Mouse (Mus musculus) heart, embryonic 16.5 days (tissue): Measurements from ENCODE around the gene Mpp2. TPM values are rescaled to one million over a fixed set of nuclear protein-coding genes. Genes with fewer than 3 reads are reported as not detected.

ENCODE experiments used
- ATAC-seq: fragments of 200-750 bp; cut with Nextera tagmentation; replicated peaks from 2 replicates; pipeline ENCODE4 v1.8.0; 2017; ENCODE audit warnings: moderate number of reproducible peaks; ENCODE audit not compliant: insufficient read depth, low FRiP score; ENCODE audit errors: extremely low read depth
- H3K27ac ChIP-seq: fragments of 300-500 bp; sonication (generic); 2 replicates; pipeline ENCODE4 v1.5.1; 2014; ENCODE audit warnings: mild to moderate bottlenecking, low read length, control low read depth, moderate library complexity
- H3K27me3 ChIP-seq: fragments of 300-500 bp; sonication (generic); 2 replicates; pipeline ENCODE4 v1.6.1; 2014; ENCODE audit warnings: low read length, mixed read lengths; ENCODE audit not compliant: control insufficient read depth, insufficient read depth
- H3K36me3 ChIP-seq: fragments of 300-500 bp; sonication (generic); 2 replicates; pipeline ENCODE4 v1.6.1; 2014; ENCODE audit not compliant: control insufficient read depth, insufficient read depth
- H3K4me1 ChIP-seq: fragments of 300-500 bp; sonication (generic); 2 replicates; pipeline ENCODE4 v1.6.1; 2014; ENCODE audit warnings: low read length, mixed read lengths; ENCODE audit not compliant: control insufficient read depth, insufficient read depth
- H3K4me2 ChIP-seq: fragments of 300-500 bp; sonication (generic); 2 replicates; pipeline ENCODE4 v1.6.1; 2014; ENCODE audit warnings: low read depth, mild to moderate bottlenecking, control low read depth, low read length
- H3K4me3 ChIP-seq: fragments of 300-500 bp; sonication (generic); 2 replicates; pipeline ENCODE4 v1.5.1; 2014; ENCODE audit warnings: mild to moderate bottlenecking, control low read depth, low read length
- H3K9ac ChIP-seq: fragments of 300-500 bp; sonication (generic); 2 replicates; pipeline ENCODE4 v1.6.1; 2014; ENCODE audit warnings: low read length, control low read depth
- H3K9me3 ChIP-seq: fragments of 300-500 bp; sonication (generic); replicated peaks from 2 replicates; pipeline ENCODE4 v1.6.1; 2016; ENCODE audit warnings: low read length; ENCODE audit not compliant: control insufficient read depth
- WGBS: fragments of 180-500 bp; shearing (Covaris S2); extraction: QIAGEN DNeasy Blood & Tissue Kit; methylation state at CpG from one replicate; pipeline ENCODE4 v1.1.7; 2014; 5-methylcytosine and 5-hydroxymethylcytosine counted together
- polyA plus RNA-seq: library from polyadenylated mRNA; unstranded; fragments of >200 nt; fragmentation: Nextera tagmentation; extraction: Ambion mirVana; gene quantifications from 2 replicates; pipeline ENCODE4 v1.2.1, GENCODE M21; 2015

The Mpp2 gene
- polyA plus RNA-seq, 1 experiment from 2014 or later = 6.6 TPM

- Histone ChIP-seq H3K4me1 (peaks cover 4% of the 10 kb centered on the region; the same call in 1 of the 2 replicates), H3K9me3 (no peaks in the 10 kb centered on the region), H3K4me2 (no peak overlapping the region), H3K27me3 (peaks cover 2% of the 10 kb centered on the region; the same call in 1 of the 2 replicates), H3K4me3 (no peak overlapping the region), H3K27ac (no peak overlapping the region), H3K9ac (no peak overlapping the region), H3K36me3 (no peaks in the 10 kb centered on the region)
- WGBS = 42% methylated on average over 16 of the region's 16 CpGs
- no peak for ATAC-seq
These were observed 26.3 kb downstream of the Mpp2 start for GRCm38 (mm10) chr11:102061941-102062473.

GRCm38 (mm10) chr11:102061236-102061940 is 26.9 kb downstream of the Mpp2 start:
- Histone ChIP-seq H3K4me3 (peak overlapping the region; percentile 47), H3K4me2 (peak overlapping the region; percentile 83), H3K27me3 (peaks cover 2% of the 10 kb centered on the region; the same call in 1 of the 2 replicates), H3K27ac (no peak overlapping the region), H3K4me1 (peaks cover 4% of the 10 kb centered on the region; the same call in 1 of the 2 replicates), H3K9me3 (no peaks in the 10 kb centered on the region), H3K36me3 (no peaks in the 10 kb centered on the region), H3K9ac (peak overlapping the region; percentile 62)
- no peak; the same call in 1 of the 2 replicates for ATAC-seq
- 5% methylated on average over 22 of the region's 23 CpGs for WGBS

- WGBS = 28% methylated on average over 9 of the region's 9 CpGs
- Histone ChIP-seq H3K36me3 (no peaks in the 10 kb centered on the region), H3K4me2 (no peak overlapping the region), H3K27me3 (peaks cover 4% of the 10 kb centered on the region; the same call in 1 of the 2 replicates), H3K9ac (no peak overlapping the region), H3K27ac (no peak overlapping the region), H3K4me1 (peaks cover 2% of the 10 kb centered on the region; the same call in 1 of the 2 replicates), H3K9me3 (no peaks in the 10 kb centered on the region), H3K4me3 (no peak overlapping the region)
- ATAC-seq = no peak
These were observed 34.5 kb downstream of the Mpp2 start for GRCm38 (mm10) chr11:102053847-102054246.

- Histone ChIP-seq H3K27me3 (peaks cover 2% of the 10 kb centered on the region; the same call in 1 of the 2 replicates), H3K9me3 (no peaks in the 10 kb centered on the region), H3K9ac (no peak overlapping the region), H3K4me1 (peaks cover 2% of the 10 kb centered on the region; the same call in 1 of the 2 replicates), H3K4me2 (no peak overlapping the region), H3K27ac (no peak overlapping the region), H3K36me3 (no peaks in the 10 kb centered on the region), H3K4me3 (no peak overlapping the region)
- no peak for ATAC-seq
- WGBS = 61% methylated on average over 7 of the region's 7 CpGs
These were observed 35.1 kb downstream of the Mpp2 start for GRCm38 (mm10) chr11:102053183-102053582.

GRCm38 (mm10) chr11:102052697-102053096 is 35.6 kb downstream of the Mpp2 start:
- no peak for ATAC-seq
- H3K27me3 ChIP-seq = peaks cover 2% of the 10 kb centered on the region; the same call in 1 of the 2 replicates
- 77% methylated on average over 12 of the region's 12 CpGs for WGBS
- H3K9me3 ChIP-seq = no peaks in the 10 kb centered on the region
- H3K4me1 ChIP-seq = peaks cover 2% of the 10 kb centered on the region; the same call in 1 of the 2 replicates
- no peak overlapping the region for H3K9ac ChIP-seq
- no peaks in the 10 kb centered on the region for H3K36me3 ChIP-seq
- H3K27ac ChIP-seq = peak overlapping the region; percentile 87
- no peak overlapping the region for H3K4me3 ChIP-seq
- no peak overlapping the region for H3K4me2 ChIP-seq

GRCm38 (mm10) chr11:102051954-102052353 is 36.4 kb downstream of the Mpp2 start:
- no peaks in the 10 kb centered on the region for H3K36me3 ChIP-seq
- H3K4me3 ChIP-seq = no peak overlapping the region
- H3K9me3 ChIP-seq = no peaks in the 10 kb centered on the region
- peak; percentile 45; the same call in 1 of the 2 replicates for ATAC-seq
- WGBS = 43% methylated on average over 4 of the region's 4 CpGs
- no peak overlapping the region for H3K4me2 ChIP-seq
- peaks cover 2% of the 10 kb centered on the region; the same call in 1 of the 2 replicates for H3K27me3 ChIP-seq
- H3K4me1 ChIP-seq = peaks cover 2% of the 10 kb centered on the region; the same call in 1 of the 2 replicates
- H3K9ac ChIP-seq = 0 out of 2 replicates have a peak overlapping the region, but pooled peaks have one; percentile 47
- H3K27ac ChIP-seq = peak overlapping the region; percentile 87

GRCm38 (mm10) chr11:102051541-102051940 is 36.8 kb downstream of the Mpp2 start:
- H3K27ac ChIP-seq = peak overlapping the region; percentile 87
- 0 out of 2 replicates have a peak overlapping the region, but pooled peaks have one; percentile 47 for H3K9ac ChIP-seq
- no peaks in the 10 kb centered on the region for H3K9me3 ChIP-seq
- H3K36me3 ChIP-seq = no peaks in the 10 kb centered on the region
- 0 out of 2 replicates have a peak overlapping the region, but pooled peaks have one; percentile 5 for H3K4me2 ChIP-seq
- ATAC-seq = peak; percentile 39
- WGBS = 46% methylated on average over 4 of the region's 4 CpGs
- no peak overlapping the region for H3K4me3 ChIP-seq
- H3K27me3 ChIP-seq = peaks cover 2% of the 10 kb centered on the region; the same call in 1 of the 2 replicates
- peaks cover 2% of the 10 kb centered on the region; the same call in 1 of the 2 replicates for H3K4me1 ChIP-seq

GRCm38 (mm10) chr11:102049875-102050482 is 38.3 kb downstream of the Mpp2 start:
- H3K4me3 ChIP-seq = no peak overlapping the region
- peaks cover 3% of the 10 kb centered on the region; the same call in 1 of the 2 replicates for H3K36me3 ChIP-seq
- WGBS = 54% methylated on average over 14 of the region's 14 CpGs
- H3K9ac ChIP-seq = no peak overlapping the region
- peaks cover 2% of the 10 kb centered on the region; the same call in 1 of the 2 replicates for H3K27me3 ChIP-seq
- H3K27ac ChIP-seq = peak overlapping the region; percentile 65
- peaks cover 2% of the 10 kb centered on the region; the same call in 1 of the 2 replicates for H3K4me1 ChIP-seq
- no peak for ATAC-seq
- H3K9me3 ChIP-seq = peaks cover 7% of the 10 kb centered on the region; the same call in 1 of the 2 replicates
- H3K4me2 ChIP-seq = no peak overlapping the region
